Comparison of ENCODE assay signal across 27 mouse cellular contexts in genomic region chr11:120682683-120683082, GRCm38 (mm10). TPM values are rescaled to one million over a fixed set of nuclear protein-coding genes. Genes with fewer than 3 reads are reported as not detected.
A peak's percentile ranks its signal among the peaks of the same experiment; 100 is the strongest.
DNase-seq lines count a peak whose midpoint lies in the region; ATAC-seq and TF ChIP-seq lines count a peak whose summit lies in the region.
"Had no signal": no experiment of that assay in that cellular context is flagged by ENCODE, and none has a peak within 500 bp of the region (broad histone marks: within the 10 kb centered on the region; RNA-seq: fewer than 3 reads in every experiment).

No protein-coding gene starts in this region.

- DNase-seq in gastrocnemius, adult 2 months = peak; percentile 8
- no peak for DNase-seq in gastrocnemius, postnatal 4 days (ENCODE audit: low spot score in 2 of 2)
- peak; percentile 74 for DNase-seq in 3134 (ENCODE audit: extremely low read depth, insufficient read length, low spot score)
- peak; percentile 86 for DNase-seq in 416B (ENCODE audit: low read depth)
- peak; percentile 80 for DNase-seq in NIH3T3 (ENCODE audit: low read depth)
- DNase-seq in left cerebral cortex, postnatal 36 days (ENCODE audit: low spot score in 2 of 2) = no peak
- no peak for DNase-seq in layer of hippocampus, adult 9-11 months
- DNase-seq: adrenal gland, adult 8-10 months; adrenal gland, postnatal 14 days; adrenal gland, postnatal 36 days; cerebellum, adult 11-12 months; cerebellum, adult 2 months; cerebellum, adult 9-10 months; cerebellum, postnatal 10 days; cerebellum, postnatal 25 days had no signal

- ATAC-seq in activated CD4-positive, CD25-positive, alpha-beta regulatory T cell, adult 4 months = no peak
- ATAC-seq: CD4-positive, CD25-positive, alpha-beta regulatory T cell, adult 4 months; forebrain, embryonic 14.5 days; forebrain, embryonic 16.5 days had no signal

- intact Hi-C loops in gastrocnemius, adult 2 months (cut with DNase I) = no loop called here
- intact Hi-C loops in left cerebral cortex, postnatal 36 days (cut with DNase I) = no loop called here

- H3K27ac ChIP-seq in gastrocnemius, adult 2 months = no peak overlapping the region
- H3K27ac ChIP-seq: embryonic facial prominence, embryonic 13.5 days; embryonic facial prominence, embryonic 15.5 days; forebrain, embryonic 10.5 days; forebrain, embryonic 12.5 days had no signal

- no peak overlapping the region for H3K4me3 ChIP-seq in gastrocnemius, adult 2 months
- H3K4me3 ChIP-seq: embryonic facial prominence, embryonic 13.5 days; embryonic facial prominence, embryonic 15.5 days; erythroblast, embryonic 14.5 days; forebrain, embryonic 10.5 days; forebrain, embryonic 12.5 days had no signal

- no peak for TF ChIP-seq CTCF in gastrocnemius, adult 2 months (IDR thresholded peaks at IDR 0.05)

RNA-seq across cellular contexts. Expression of gene Aspscr1, which starts 9.9 kb away (rescaled TPM):
- total RNA-seq in gastrocnemius, adult 2 months (2021) = 10 to 100 TPM; 31.2 to 32.4 TPM
- total RNA-seq in gastrocnemius, postnatal 4 days (2021) = 10 to 100 TPM; 48.6 to 55.3 TPM
- total RNA-seq in left cerebral cortex, postnatal 36 days (2021) = 10 to 100 TPM; 53.1 to 56.9 TPM
- polyA plus RNA-seq in activated CD4-positive, CD25-positive, alpha-beta regulatory T cell, adult 4 months (2017; shearing (Covaris generic)) = 100 to 1,000 TPM in 1 of 2 experiments, 10 to 100 TPM in 1; 78.1 to 110 TPM

RNA-seq across cellular contexts. Expression of gene Notum, which starts 21.7 kb away (rescaled TPM):
- not detected for total RNA-seq in gastrocnemius, adult 2 months (2021)
- 1 to 10 TPM; 1.2 to 1.7 TPM for total RNA-seq in gastrocnemius, postnatal 4 days (2021)
- 1 to 10 TPM; 5.6 to 6.6 TPM for total RNA-seq in left cerebral cortex, postnatal 36 days (2021)
- not detected for polyA plus RNA-seq in activated CD4-positive, CD25-positive, alpha-beta regulatory T cell, adult 4 months (2017; shearing (Covaris generic))
- total RNA-seq: CH12.LX had no signal
- polyA plus RNA-seq: CD4-positive, CD25-positive, alpha-beta regulatory T cell, adult 4 months; G1E had no signal

RNA-seq across cellular contexts. Expression of gene Cenpx, which starts 30.9 kb away (rescaled TPM):
- total RNA-seq in gastrocnemius, adult 2 months (2021) = 10 to 100 TPM; 22.1 to 32.3 TPM
- 10 to 100 TPM; 33.7 to 48.7 TPM for total RNA-seq in gastrocnemius, postnatal 4 days (2021)
- 10 to 100 TPM; 18.1 to 19.2 TPM for total RNA-seq in left cerebral cortex, postnatal 36 days (2021)
- polyA plus RNA-seq in activated CD4-positive, CD25-positive, alpha-beta regulatory T cell, adult 4 months (2017; shearing (Covaris generic)) = 100 to 1,000 TPM; 163 to 165 TPM

RNA-seq across cellular contexts. Expression of gene Lrrc45, which starts 31.0 kb away (rescaled TPM):
- total RNA-seq in gastrocnemius, adult 2 months (2021) = 1 to 10 TPM; 3.6 to 4.4 TPM
- 10 to 100 TPM; 16.0 to 21.0 TPM for total RNA-seq in gastrocnemius, postnatal 4 days (2021)
- total RNA-seq in left cerebral cortex, postnatal 36 days (2021) = 10 to 100 TPM; 41.9 to 66.1 TPM
- 10 to 100 TPM; 19.7 to 24.1 TPM for polyA plus RNA-seq in activated CD4-positive, CD25-positive, alpha-beta regulatory T cell, adult 4 months (2017; shearing (Covaris generic))

RNA-seq across cellular contexts. Expression of gene Myadml2, which starts 34.7 kb away (rescaled TPM):
- total RNA-seq in gastrocnemius, adult 2 months (2021) = 100 to 1,000 TPM; 109 to 157 TPM
- 10 to 100 TPM; 81.2 to 83.4 TPM for total RNA-seq in gastrocnemius, postnatal 4 days (2021)
- 10 to 100 TPM in 1 of 2 experiments, 1 to 10 TPM in 1; 8.2 to 11.9 TPM for total RNA-seq in left cerebral cortex, postnatal 36 days (2021)
- polyA plus RNA-seq in activated CD4-positive, CD25-positive, alpha-beta regulatory T cell, adult 4 months (2017; shearing (Covaris generic)) = not detected
- total RNA-seq: adrenal gland, postnatal 14 days; adrenal gland, postnatal 36 days; G1E had no signal
- polyA plus RNA-seq: CD4-positive, CD25-positive, alpha-beta regulatory T cell, adult 4 months; embryonic facial prominence, embryonic 11.5 days; embryonic facial prominence, embryonic 13.5 days; erythroblast, embryonic 14.5 days; forebrain, embryonic 10.5 days; forebrain, embryonic 12.5 days; G1E had no signal

Comparison
In these comparisons a context has a peak if more than half of its experiments do, and no peak if none do; other contexts are left out.
1. DNase-seq: peak in gastrocnemius, adult 2 months (single experiment), 3134 (single experiment), 416B (single experiment) and NIH3T3 (single experiment); none in gastrocnemius, postnatal 4 days (0 of 2), left cerebral cortex, postnatal 36 days (0 of 2) and layer of hippocampus, adult 9-11 months (single experiment).